Mouse (Mus musculus) cerebellum, postnatal 25 days (tissue): ENCODE results near the gene Tlx1.

ENCODE experiments used
- DNase-seq, 2 experiments: peaks; one replicate each; pipeline ENCODE4 v3.0.0; 2021; ENCODE audit warnings: mixed read lengths in 2 of 2

The Tlx1 gene

GRCm38 (mm10) chr19:45159491-45159890, 9.0 kb downstream of the Tlx1 start:
- DNase-seq, result no peak

GRCm38 (mm10) chr19:45159991-45160390, 9.5 kb downstream of the Tlx1 start:
- no peak for DNase-seq

- no peak for DNase-seq
Observed at GRCm38 (mm10) chr19:45160523-45160922, 10.0 kb downstream of the Tlx1 start.

- peak; percentile 66 to 76 for DNase-seq
Observed at GRCm38 (mm10) chr19:45161093-45161492, 10.6 kb downstream of the Tlx1 start.

GRCm38 (mm10) chr19:45162181-45162580, 11.7 kb downstream of the Tlx1 start:
- DNase-seq, result no peak

GRCm38 (mm10) chr19:45162871-45163270, 12.4 kb downstream of the Tlx1 start:
- DNase-seq, result no peak

- DNase-seq, result no peak
Observed at GRCm38 (mm10) chr19:45170451-45170850, 20.0 kb downstream of the Tlx1 start.

GRCm38 (mm10) chr19:45174803-45175202, 24.3 kb downstream of the Tlx1 start:
- peak in 1 of 2 experiments; percentile 34 for DNase-seq

GRCm38 (mm10) chr19:45176269-45176668, 25.8 kb downstream of the Tlx1 start:
- no peak for DNase-seq

GRCm38 (mm10) chr19:45177004-45177737, 26.7 kb downstream of the Tlx1 start:
- DNase-seq, result peak; percentile 70 to 82

GRCm38 (mm10) chr19:45179451-45179850, 29.0 kb downstream of the Tlx1 start:
- no peak for DNase-seq

GRCm38 (mm10) chr19:45180447-45180846, 30.0 kb downstream of the Tlx1 start:
- no peak for DNase-seq

GRCm38 (mm10) chr19:45194651-45195050, 44.2 kb downstream of the Tlx1 start:
- no peak for DNase-seq

GRCm38 (mm10) chr19:45196967-45197366, 46.5 kb downstream of the Tlx1 start:
- no peak for DNase-seq

GRCm38 (mm10) chr19:45205311-45206105, 55.0 kb downstream of the Tlx1 start:
- DNase-seq, result no peak
